Mouse (Mus musculus) T-helper 1 cell (primary cell): Measurements from ENCODE around the gene Shq1.

Experiments
- in situ Hi-C: fragments of 300-600 bp; cut with MboI, MseI; formaldehyde crosslinking; loops from one replicate; pipeline ENCODE4 v1.15.1; 2025; ENCODE audit warnings: high pct_unique_total_duplicates

The Shq1 gene

DNA sequence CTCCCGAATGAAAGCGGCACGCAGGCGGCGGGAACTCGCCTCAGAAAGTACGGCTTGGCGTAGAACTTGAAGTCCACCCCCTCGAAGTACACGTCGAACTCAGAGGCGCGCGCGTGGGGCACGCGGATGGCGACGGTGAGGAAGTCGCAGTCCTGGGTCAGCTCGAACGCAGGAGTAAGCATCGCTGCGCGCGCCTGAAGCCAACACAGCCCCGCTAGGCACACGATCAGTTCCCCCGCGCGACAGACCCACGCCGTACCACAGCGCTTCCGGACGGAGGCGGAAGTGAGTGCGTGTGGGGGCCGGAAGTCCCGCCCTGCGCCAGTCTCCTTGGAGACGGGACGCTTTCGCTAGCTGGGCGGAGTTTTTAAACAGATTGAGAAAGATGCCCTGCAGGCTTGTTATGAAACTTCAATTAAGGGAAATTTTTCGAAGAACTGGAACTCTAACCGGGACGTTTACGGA, at the start of gene Shq1:
Gene Shq1 (minus strand): TSS at position 278 of the 465 bp plus-strand sequence.
- in situ Hi-C loops: loop anchor here (5.0 kb wide), 1 partner anchor 206 kb away; no protein-coding TSS in a partner anchor

DNA sequence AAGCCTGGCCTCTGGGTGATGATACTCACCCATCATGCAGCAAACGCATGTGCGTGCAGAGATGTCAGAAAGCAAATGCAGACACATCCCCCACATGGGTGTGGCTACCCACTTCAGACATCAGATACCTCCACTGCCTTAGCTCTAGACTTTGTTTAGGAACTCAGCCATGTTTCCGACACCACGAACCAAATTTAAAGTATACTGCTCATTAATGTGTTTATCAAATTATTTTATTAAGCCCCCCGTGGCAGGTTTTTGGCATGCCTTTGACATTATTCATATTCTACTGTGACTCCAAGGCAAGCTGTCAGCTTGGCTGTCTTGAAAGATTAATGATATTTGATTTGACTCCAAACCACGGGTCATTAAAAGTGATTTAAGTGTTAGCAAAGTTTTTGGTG, 49.1 kb upstream of the Shq1 start:
- in situ Hi-C loops: no loop called here

DNA sequence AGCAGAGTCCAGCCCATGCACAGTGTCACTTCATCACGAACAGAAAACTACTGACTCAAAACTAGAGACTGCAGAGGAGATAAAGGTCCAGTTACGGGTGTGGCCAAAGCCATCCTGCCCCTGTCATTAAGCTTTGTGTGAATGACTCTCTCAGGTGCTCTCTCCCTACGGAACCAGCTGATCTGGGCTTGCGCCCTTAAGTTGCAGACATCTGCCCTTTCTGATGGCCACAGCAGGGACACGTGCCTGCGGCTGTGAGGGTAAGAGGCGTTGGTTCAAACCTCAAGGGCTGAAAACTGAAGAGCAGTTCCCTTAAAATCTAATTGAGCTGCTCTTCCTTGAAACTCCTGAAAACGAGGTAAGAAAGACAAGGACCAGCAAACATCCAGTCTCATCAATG, 45.9 kb upstream of the Shq1 start:
- in situ Hi-C loops: no loop called here

DNA sequence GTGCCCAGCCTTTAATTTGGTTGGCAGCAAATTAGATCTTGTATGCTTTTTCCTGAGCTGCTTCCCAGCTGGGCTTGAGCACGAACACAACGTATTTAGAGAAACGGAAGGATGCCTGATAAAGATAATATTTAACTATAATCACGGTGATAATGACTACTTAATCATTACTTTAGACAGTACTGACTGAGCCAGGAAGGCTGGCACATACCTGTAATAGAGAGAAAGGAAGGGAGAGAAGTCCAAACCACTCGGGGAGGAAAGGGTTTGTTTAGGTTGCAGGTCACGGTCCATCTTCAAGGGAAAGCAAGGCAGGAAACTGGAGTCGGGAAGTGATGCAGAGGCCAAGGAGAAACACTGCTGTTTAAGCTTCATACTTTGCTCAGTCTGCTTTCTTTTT, 45.2 kb upstream of the Shq1 start:
- in situ Hi-C loops: no loop called here

DNA sequence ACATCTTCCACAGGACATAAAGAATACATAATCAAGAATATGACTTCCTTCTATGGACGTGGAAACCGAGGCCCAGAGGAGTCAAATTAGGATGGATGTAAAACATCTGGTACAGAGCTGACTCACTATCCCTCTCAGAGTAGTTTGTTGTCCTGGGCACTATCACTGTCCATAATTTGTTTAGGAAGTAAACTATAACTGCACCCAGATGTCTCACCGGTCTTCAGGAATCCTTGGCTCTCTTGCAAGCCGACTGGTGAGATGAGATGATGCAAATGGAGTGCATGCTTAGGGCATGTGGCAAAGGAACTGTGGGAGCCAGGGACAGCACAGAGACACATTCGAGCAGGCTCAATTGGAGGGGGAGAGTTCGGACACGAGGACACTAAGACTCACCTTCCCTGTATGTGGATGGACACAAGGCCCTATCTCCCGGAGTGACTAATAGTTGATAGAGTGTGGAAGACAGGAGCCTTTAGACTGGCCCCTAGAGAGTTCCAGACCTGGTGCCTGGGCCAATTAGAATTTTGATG, 44.4 kb upstream of the Shq1 start:
- in situ Hi-C loops: no loop called here

DNA sequence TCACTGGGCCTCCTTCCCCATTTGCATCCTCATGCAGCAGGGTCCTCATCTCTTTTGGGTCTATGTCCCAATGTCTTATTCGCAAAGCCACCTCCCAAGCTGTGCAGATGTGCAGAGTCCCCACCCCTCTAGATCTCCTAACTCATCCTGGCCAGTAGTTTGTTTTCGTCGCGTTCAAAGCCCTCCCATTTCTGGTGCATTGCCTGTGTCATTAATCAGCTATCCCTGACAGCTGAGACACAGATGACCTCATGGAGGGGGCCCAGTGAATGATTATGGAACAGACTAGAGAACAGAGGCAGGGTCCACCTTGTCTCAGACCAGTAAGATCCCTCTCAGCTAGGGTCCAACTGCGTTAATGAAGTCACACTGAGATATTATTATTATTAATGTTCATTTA, 39.9 kb upstream of the Shq1 start:
- in situ Hi-C loops: no loop called here

DNA sequence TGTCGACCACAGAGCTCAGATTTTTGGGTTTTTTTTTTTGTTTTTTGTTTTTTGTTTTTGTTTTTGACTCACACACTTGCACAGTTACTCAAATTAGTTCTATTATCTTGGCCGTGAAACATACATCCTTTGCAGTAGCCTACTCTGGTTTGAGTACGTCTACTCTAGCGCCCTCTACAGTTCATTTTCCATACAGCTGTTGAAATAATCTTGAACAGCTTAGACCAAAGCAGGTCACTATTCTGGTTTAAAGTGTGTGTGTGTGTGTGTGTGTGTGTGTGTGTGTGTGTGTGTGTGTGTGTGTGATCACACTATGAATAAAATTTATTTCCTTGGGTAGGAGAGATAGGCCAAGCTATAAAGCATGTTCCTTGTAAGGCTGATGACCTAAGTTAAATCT, 39.2 kb upstream of the Shq1 start:
- in situ Hi-C loops: no loop called here

DNA sequence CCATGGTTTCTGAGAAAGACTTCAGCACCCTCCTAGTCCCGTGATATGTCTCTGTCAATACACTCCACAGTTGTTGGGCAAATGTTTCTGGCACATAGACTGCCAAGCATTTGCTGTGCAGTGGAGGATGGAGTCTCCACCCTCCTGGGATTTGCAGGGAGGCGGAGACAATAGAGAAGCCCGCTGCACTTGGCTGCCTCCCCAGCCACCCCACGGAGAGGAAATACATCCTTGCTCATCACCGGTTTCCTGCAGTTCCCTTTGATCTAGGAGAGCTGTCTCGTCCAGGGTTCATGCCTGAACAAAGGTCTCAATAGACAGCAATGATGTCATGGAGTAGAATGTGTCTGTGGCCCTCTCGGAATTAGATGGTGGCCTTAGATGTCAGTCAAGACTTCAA, 38.5 kb upstream of the Shq1 start:
- in situ Hi-C loops: no loop called here

DNA sequence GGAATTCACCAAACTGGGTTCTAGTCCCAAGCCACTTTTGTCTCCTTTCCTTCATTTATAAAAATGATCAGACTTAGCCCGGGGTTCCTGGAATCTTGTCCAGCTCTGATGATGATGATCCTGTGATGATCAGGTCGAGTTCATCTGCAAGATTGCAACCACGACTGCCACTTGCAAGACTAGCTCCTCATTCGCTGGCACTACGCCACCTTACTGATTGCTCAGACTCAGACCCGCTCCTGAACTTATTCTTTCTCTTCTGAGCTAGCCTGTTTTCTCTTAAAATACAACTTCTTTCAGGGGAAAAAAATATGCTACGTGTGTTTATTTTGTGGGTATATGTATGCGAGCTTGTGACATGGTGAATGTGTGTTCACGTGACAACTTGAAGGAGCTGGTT, 38.0 kb upstream of the Shq1 start:
- in situ Hi-C loops: no loop called here

DNA sequence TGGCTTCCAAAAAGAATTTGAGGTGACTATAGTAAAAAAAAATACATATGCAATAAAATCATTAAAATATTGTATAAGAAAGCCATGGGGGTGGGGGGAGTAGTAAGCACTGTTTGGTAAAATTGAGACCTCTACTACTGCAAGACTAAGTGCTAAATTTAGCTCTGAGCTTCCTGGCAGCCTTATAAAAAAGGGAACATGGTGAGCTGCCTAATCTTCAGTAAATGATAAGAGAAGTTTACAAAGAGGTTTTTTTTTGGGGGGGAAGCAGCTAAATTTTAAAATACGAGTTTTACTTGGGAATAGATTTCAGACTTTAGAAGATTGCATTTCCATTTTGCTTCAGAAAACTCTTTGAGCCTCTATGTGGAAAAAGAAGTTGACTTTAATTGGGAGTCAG, 37.3 kb upstream of the Shq1 start:
- in situ Hi-C loops: no loop called here

DNA sequence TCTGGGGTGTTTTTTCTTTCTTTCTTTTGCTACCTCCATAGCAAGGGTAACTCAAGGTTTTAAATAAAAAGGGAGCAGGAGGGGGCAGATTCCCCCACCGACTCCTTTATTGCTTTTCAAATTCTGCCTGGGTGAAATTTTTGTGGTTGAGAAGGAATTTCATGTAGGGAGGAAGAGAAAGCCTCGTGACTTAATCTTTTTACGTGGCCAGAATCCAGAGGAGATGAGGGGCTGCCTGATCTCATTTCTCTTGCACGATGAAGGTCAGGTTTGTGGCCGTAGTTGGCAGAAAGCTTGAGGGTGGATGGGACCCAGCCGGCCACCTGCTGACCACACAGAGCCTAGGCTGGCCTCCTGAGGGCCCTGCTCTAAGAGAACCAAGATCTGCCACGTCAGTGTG, 36.6 kb upstream of the Shq1 start:
- in situ Hi-C loops: no loop called here

DNA sequence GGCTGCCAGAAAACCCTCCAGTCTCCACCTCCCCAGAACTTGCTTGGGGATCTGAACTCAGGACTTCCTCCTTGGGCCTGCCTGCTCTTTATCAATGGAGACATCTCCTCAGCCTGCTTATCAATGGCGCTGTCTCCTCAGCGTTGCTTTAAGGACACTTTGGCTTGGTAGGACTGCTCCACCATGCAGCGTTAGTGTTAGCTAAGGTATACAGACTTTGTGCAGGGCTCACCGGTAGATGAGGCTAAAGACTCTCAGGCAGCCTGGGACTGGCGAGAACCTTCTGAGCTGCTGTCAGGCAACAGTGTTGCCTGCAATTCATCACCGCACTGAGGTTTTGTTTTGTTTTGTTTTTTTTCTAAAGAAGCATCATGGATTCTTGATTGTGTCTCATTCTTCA, 35.9 kb upstream of the Shq1 start:
- in situ Hi-C loops: no loop called here

DNA sequence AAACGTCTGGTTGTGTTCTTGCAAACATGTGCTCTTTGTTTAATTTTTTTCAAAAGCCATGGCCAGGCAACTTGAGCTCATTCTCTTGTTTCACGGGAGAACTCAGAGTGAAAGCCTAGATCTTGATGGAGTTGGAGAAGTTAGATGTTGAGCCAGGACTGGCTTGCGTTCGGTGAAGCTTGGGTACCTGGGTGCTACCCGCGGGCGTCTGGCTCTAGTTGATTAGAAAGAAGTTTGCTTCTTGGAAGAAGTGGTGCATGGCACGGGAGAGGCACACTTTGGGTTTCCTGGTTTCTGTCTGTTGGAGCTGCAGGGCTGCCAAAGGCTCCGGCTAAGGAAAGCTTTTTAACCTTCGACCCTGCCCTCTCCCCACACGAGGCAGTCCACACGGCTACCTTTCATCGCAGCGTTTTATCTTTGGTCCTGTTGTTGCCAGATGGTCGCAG, 34.4 kb upstream of the Shq1 start:
- in situ Hi-C loops: no loop called here

DNA sequence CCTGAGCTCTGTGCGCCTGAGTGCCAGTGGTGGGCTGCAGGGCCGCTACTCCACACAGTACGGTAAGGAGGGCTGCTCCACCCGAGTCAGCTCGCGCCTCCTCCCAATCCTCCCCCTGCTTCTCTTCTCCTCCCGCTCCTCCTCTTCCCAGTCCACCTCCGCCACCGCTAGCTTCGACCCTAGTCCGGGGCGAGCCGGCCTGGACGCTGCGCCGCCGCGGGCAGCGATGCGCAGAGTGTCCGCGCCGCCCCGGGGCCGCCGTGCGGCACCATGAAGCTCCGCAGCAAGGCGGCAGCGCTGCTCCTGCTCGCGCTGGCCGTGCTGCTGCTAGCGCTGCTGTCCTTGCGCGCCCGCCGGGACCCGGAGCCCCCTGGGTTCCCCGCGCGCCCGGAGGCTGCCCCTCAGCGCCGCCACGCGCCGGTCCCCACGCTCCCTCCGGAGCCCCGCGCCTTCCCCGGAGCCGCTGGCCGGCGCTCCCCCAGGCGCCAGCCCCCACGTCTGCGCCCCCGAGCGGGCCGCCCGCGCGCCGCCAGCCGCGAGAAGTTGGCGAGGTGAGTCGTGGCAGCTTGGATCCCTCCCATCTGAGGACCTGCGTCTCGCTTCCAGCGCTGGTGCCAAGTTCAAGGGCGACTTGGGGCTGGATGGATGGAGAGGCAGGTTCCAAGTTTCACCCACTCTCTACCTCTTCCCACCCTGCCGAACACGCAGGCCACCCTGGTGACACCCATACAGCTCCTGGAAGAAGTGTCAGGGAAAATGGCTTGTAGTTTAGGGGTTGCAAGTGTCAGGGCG, 33.8 kb upstream of the Shq1 start, which contains the start of gene Gxylt2:
Gene Gxylt2 (plus strand): TSS at position 161 of the 792 bp plus-strand sequence.
- in situ Hi-C loops: no loop called here

DNA sequence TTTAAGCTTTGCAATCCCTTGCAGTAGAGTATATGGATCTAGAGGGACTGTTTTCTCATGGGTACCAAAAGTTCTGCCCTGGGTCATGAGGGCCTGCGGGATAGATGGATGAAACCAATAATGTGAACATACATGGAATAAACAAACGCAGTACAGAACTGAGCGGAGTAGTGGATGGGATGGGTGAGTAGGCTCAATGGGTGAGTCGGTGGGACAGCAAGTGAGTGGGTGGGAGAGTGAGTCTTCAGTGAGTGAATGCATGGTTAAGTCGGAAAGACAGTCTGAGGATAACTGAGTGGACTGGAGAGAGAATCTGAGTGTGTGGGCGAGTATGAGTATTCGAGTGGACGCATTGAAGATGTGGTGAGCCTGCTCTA, 33.2 kb upstream of the Shq1 start:
- in situ Hi-C loops: no loop called here

DNA sequence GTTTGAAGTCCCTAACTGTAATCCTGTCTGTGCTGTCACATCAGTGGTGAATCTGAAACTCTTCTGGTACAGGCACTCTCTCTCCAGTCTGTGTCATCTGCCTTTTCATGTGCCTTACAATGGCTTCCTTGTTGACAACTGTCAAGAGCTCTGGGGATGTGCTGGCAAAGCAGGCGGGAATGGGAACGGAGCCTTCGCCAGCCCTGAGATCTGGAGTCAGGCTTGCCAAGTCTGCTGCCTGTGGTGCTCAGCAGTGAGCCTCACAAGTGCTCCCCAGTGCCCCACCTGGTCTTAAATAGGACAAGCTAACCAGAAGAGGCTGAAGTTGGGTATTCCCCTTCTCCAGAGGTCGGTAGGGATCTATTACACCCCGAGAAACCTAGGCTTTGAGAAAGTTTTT, 29.8 kb upstream of the Shq1 start:
- in situ Hi-C loops: no loop called here

DNA sequence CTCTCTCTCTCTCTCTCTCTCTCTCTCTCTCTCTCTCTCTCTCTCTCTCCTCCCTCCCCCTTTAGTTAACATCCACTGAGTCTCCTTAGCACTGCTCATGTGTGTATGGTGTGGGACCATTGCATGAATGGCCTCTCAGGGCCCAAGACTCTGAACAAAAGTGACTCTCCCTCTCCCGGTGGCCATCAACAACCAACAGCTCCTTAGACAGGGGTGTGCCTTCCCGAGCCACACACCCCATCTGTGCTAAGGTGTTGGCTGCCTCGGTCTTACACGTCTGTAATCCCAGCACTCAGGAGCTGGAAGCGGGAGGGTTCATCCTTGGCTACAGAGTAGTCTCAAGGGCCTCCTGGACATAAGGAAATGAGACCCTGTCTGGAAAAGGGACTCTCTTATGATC, 29.0 kb upstream of the Shq1 start:
- in situ Hi-C loops: no loop called here

DNA sequence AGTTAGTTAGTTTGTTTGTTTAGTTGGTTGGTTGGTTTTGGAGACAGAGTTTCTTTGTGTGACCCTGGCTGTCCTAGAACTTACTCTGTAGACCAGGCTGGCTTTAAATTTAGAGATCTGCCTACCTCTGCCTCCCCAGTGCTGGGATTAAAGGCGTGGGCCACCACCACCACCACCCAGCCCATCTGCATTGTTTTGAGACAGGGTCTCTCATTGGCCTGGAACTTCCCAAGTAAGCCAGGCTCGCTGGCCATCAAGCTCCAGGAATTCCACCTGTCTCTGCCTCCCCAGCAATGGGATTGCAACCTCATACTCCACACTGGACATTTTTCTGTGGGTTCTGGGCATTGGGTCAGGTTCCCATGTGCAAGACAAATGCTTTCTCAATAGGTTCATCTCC, 15.4 kb upstream of the Shq1 start:
- in situ Hi-C loops: no loop called here

DNA sequence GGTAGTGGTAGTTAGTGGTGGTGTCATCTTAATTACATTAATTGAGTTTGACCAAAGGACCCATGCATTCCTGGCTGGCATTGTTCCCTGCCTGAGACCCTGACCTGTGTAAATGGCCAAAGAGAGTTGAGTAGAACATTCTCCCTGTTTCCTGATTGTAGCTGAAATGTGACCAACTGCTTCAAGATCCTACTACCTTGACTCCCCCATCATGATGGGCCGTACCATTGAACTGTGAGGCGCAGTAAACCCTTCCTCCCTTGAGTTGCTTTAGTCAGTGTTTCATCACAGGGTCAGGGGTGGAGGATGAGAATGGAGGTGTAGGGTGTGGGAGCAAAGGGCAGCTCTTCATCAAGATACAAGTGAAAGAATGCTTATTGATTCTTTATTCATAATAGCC, 7.7 kb upstream of the Shq1 start:
- in situ Hi-C loops: no loop called here

DNA sequence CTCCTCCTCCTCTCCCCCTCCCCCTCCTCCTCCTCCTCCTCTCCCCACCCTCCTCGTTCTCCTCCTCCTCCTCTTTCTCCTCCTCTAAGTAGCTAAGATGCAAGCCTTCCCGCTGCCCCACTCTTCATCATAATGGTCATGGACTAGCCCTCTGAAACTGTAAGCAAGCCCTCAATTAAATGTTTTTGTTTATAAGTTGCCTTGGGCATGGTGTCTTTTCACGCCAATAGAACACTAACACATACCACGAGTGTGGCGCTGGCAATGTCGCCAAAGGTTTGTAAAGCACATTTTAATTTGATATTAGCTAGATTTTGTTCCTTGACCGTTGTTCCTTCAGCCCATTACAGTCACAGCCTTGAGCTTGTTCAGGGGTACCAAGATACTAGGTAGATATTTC, 5.5 kb upstream of the Shq1 start:
- in situ Hi-C loops: no loop called here

DNA sequence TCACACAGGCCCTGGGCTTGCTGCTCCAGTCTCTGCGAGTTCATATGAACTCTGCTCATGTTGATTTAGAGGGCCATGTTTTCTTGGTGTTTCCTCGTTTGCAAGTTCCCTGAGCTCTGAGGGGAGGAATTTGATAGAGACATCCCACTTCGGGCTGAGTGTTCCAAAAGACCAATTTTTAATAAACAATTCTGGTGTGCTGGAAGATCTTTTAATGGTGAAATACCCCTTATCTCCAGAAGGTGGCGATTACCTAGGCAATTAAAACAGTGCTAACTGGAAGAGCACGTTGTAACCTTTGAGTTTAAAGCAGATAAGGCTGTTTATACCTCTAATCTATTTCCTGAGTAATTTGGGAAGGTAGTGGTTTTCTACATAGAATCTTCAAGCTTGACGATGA, 4.0 kb upstream of the Shq1 start:
- in situ Hi-C loops: loop anchor here (5.0 kb wide), 1 partner anchor 202 kb away; no protein-coding TSS in a partner anchor

DNA sequence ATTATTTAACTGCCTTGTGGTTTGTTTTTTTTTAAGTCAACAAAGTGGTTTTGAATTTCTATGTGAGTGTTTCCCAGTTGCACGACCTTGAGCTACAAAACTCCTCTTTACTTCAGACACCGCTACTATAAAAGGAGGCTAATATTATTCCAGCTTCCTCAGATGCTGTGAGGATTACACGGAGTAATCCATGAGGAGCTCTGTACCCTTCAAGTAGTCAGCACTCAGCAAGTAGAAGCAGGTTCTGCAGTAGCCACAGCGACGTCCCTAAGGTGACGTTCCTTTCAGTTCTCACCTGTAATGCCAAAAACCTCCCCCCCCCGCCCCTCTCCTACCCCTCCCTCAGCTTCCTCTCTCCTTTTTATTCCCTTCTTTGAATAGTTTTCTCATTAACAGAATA, 444 bp upstream of the Shq1 start:
- in situ Hi-C loops: loop anchor here (5.0 kb wide), 1 partner anchor 206 kb away; no protein-coding TSS in a partner anchor

DNA sequence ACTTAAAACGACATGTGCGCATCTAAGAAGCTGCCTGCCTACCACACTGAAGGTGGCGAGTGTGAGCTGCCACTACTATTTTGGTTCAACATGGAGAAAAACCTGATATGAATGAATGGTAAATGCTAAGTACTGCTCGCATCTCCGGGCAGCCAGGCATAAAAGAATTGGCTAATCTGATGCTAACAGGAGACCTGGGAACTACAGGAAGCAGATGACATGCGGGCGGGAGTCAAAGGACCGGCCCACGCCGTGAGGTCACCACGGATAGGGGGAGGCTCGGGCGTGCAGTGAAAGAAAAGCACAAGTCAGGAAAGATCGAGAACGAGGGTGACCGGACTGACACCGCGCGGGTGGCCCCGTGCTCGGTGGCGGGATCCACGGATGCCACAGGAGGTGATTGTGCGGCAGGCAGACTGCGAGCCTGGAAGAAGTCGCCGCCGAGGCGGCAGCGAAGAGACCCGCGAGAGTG, 551 bp downstream of the Shq1 start:
- in situ Hi-C loops: loop anchor here (5.0 kb wide), 1 partner anchor 207 kb away; no protein-coding TSS in a partner anchor
